Mouse (Mus musculus): ENCODE data around the gene Prmt8. TPM values are rescaled to one million over a fixed set of nuclear protein-coding genes. Genes with fewer than 3 reads are reported as not detected.

The Prmt8 gene
- total RNA-seq, 2 experiments from 2014 or later, result 72.7 to 85.8 TPM

DNA sequence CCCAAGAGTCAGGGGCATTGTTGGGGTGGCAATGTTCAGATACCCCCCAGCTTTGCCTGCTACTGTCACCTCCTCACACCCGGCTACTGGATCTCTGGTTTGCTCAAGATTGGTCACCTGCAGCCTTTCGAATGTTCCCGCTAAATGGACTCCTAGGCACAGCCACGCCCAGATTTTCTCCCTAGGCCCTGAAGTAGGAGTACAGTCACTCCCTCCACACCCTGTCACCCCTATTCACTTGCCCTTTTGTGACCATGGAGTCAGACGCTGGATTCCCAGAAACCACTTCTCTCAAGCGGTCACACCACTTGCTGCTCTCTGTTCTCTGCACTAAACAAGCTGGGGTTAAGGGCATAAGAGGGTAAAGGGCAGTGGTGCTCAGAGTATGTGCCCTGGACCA, 28.1 kb downstream of the Prmt8 start:
- DNase-seq (ENCODE audit: low spot score in 2 of 2), result no peak

DNA sequence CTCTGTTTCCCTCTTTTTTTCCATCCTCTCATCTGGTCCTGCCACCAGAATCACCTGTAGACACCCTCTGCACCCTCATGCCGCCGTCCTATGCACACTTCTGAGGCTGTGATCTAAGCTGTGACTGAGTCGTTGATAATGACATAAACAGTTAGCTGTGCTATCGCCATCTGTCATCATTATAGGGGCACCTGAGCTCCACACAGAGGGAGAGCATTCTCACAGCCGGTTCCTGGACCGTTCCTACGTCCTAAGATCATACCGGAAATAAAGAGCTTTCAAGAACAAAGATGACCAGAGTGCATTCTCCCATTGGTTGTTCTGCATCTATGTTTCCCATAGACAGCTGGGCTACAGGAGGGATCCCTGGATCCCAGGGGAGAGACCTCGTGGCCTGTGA, 28.6 kb downstream of the Prmt8 start:
- no peak for DNase-seq (ENCODE audit: low spot score in 2 of 2)

DNA sequence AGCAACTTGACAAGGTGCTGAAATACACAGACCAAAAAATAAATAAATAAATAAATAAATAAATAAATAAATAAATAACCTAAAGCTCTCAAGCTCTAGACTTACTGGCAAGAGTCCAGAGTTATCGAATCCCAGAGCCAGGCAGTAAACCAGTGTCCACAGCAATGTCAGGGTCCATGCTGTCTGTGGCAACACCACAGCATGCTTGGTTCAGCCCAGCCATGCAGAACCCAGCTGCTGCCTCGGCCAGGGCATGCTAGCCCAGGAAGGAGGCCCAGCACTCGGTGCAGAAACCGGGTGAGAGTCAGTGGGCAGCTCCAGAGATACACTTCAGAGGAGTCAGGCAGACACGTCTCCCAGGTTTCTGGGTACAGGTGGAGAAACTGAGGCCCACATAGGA, 29.4 kb downstream of the Prmt8 start:
- DNase-seq (ENCODE audit: low spot score in 2 of 2), result no peak

DNA sequence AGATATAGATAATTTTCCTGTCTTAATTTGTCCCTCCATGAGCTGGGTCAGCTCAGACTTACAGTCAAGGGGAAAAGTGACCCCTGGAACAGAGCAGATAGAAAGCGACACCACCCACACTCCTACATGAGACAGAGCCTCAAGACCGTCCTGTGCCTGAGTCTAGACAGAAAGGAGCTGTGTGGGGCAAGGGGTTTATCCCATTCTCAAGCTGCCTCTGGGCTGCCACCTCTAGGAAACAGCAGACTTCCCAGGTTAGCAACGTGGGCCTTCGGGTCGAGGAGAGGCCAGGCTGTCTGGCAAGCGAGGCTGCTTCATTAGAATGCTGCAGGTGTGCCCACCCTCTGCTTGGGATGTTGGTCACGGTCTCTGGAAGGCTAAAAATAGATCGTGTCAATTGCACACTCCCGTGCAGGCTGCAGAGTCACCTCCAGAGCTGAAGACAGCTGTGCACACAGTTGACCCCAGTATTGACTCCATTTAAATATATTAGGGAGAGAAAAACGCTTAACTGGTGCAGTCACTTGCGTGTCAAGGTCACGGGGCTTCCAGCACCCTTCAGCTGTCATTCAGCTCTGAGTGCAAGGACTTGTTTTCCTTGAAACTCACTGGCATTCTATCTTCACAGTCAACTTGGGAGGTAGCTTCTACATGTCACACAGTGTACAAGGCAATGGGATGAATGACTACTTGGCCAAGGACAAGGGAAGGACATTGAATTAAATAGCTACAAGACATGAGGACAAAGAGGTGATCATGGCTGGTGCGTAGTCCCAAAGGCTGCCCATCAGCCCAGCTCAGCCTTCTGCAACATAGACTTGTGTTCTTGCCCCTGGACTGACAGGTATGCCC, 33.9 kb downstream of the Prmt8 start:
- DNase-seq (ENCODE audit: low spot score in 2 of 2), result no peak

DNA sequence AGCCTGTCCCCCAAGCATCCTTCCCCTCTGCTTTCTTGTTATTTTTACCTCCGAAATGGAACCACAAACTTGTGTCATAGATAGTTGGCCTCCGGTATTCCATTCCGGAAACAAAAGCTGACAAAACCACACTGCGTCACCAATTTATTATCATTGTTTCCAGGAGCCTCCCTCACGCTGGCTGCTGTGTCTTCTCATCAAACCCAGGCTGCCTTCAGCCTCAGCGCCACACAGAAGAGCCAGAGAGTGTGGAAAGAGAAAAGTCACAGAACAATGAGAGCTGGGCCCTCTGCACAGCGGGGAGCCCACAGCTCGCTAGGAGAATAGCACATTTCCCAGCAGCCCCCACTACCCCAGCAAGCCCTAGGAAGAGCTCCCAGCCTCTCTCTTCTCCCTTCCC, 46.1 kb downstream of the Prmt8 start:
- DNase-seq (ENCODE audit: low spot score in 2 of 2), result no peak

DNA sequence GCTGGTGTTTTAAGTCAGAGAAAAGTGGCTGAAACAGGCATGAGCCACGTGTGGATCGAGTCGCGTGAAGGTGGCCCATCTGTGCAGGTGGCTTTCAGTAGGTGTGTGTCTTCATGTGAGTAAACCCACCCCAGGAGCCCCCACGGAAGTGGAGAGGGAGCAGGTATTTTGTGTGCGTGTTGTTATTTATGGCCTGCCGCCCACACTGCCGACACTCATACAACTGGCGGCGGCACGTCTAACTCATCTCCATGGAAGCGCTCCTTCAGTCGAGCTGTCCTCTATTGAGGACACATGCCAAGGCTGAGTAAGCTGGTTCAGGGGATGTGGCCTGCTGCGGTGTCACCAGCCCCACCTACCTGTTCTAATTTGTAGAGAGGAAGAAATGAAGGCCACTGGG, 49.4 kb downstream of the Prmt8 start:
- peak in 1 of 2 experiments; percentile 58 for DNase-seq (ENCODE audit: low spot score in 2 of 2)

DNA sequence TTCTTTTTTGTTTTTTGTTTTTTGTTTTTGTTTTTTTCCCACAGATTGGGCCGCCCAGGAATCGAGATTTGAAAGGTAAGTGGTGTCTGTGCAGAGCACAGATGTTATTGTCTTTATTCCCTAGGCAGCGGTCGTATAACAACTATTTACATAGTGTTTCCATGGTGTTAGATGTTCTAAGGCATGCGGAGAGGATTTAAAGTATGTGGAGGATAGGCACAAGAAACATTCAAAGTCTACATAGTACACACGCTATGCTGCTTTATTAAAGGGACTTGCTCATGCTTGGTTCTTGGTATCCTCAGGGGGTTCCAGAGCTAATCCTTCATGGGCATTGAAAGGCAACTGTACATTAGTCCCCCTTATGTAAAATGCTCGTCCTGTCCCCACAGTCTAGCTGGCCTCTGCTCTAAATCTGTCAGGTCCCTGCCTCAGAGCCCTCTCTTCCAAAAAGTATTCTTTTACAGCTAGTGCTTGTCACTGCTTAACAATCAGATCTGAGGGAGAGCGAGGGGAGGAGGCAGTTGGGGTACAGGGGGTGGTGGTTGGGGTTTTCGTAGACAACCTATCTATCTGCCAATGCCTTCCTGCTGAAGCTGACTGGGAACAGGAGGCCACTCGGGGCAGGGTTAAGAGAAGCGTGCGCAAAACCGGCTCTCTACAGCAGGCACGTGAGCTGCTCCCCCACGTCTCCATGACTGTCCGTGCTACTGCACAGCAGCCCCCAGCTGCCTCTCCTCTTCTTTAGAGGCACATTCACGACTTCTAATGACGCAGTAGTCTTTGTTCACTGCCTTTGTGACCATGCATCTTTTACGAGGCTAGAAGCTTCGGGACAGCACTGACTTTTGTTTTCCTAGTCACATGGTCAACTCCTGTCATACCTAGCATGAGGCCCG, 51.8 kb downstream of the Prmt8 start:
- no peak for DNase-seq (ENCODE audit: low spot score in 2 of 2)

DNA sequence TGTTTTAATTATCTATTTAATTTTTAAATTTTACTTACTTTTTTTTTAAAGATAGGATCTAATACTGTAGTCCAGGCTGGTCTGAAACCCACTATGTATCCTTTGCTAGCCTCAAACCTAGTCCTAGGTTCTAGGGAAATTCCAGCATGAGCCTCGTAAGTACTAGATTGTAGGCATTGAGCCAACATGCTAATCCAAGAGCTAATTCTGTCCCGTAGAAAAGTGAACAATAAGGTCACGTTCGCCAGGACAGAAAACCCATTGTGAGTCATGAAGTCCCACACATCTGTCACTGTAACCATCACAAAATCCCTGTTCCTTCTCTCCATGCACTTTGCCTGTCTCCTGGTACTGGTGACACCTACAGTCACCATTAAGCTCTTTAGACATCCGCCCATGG, 53.8 kb downstream of the Prmt8 start:
- no peak for DNase-seq (ENCODE audit: low spot score in 2 of 2)

DNA sequence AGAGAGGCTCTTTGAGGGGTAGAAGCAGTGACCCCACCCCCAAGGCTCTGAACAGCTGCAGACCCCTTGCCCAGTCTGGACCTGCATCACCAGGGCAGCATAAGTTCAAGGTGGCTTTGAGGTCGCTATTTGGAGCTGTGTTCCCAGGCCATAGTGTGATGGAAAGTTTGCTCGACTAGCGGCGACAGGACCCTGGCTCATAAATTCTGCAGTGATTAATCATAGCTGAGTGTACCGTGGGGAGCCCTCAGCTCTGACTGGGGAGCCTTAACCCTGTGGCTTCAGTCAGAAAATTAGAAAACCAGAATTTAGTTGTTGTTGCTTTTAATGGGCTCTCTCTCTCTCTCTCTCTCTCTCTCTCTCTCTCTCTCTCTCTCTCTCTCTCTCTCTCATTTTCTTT, 54.4 kb downstream of the Prmt8 start:
- no peak for DNase-seq (ENCODE audit: low spot score in 2 of 2)

DNA sequence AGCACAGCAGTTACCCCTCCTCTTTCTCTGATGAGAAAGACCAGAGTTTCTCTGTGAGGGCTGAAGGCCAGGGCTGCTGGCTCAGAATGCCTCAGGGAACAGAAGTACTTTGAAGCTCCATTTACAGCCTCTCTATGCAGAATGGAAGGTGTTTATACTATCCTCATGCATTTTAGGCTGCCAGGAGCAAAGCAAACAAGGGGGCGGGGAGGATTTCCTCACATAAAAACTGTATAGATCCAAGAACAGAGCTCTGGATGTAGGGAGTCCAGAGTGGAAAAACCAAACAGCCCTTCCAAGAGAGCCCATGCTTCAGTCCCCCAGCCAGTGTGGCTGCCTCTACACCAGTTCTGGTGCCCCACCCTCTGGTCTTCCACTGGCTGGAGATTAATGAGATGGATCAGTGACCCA, 61.0 kb downstream of the Prmt8 start:
- no peak for DNase-seq (ENCODE audit: low spot score in 2 of 2)

DNA sequence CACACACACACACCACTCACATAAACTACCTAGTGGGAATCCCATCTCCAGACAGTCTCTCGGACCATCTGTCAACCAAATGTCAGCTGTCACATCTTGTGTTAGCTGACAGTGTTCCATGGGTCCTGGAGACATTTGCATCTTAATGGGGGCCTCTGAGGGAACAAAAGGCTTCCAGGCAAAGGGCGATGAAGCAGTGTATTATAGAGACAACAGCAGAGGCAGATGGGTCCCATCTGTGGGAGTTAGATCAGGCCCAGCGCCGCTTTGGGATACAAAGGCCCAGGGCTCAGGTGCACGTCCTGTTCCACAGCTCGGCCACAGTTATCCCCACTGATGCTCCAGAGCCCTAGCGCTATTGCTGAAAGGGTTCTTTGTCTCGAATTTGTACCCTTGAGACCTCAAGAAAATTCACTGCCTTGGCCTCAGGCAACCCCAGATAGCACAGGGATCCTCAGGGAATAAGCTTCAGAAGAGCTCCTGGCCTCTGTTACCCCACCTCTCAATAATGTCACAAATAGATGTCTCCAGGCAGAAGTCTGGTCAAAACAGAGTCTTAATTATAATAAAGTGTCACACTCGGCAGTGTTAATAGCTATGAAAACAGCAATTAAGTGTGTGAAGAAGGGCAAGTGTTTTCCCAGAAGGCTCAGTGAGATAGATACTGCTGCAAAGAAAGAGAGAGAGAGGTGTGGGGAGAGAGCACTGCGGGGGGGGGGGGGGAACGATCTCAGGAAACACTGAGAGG, 68.1 kb downstream of the Prmt8 start:
- no peak for DNase-seq (ENCODE audit: low spot score in 2 of 2)

DNA sequence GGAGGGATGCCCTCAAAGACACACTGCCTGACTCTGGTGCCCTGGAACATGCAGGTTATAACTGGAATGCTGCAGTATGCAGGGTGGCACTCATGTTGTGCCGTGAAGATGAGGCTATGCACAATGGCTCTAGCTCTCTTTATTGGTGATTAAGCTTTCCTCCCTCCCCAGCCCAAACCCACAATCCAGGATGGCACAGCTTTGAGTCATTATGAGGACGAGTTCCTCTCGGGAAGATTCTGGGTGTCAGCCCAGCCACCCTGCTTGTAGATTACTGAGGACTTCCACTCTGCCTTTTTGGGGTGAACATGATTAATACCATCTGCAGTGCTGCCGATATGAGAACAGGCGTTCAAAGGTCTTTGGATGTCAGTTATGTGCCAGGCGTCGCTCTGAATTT, 75.6 kb downstream of the Prmt8 start:
- DNase-seq (ENCODE audit: low spot score in 2 of 2), result no peak

DNA sequence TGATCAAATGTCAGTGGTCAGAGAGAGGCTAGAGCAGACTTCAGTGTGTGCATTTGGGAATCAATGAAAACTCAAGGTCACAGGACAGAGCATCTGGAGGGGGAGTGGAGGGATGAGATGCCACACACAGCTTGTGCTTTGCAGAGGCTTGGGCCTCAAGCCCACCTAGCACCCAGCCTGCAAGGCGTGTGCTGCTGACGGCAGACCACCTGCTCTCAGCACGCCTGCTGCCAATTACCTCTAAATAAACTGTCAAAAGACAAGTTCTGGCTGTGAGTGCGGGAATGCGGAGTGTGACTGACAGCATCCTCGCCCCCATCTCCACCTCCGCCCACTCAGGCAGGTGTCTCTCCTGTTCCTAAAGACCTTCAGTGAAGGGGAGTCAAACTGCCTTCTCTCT, 77.0 kb downstream of the Prmt8 start:
- no peak for DNase-seq (ENCODE audit: low spot score in 2 of 2)

DNA sequence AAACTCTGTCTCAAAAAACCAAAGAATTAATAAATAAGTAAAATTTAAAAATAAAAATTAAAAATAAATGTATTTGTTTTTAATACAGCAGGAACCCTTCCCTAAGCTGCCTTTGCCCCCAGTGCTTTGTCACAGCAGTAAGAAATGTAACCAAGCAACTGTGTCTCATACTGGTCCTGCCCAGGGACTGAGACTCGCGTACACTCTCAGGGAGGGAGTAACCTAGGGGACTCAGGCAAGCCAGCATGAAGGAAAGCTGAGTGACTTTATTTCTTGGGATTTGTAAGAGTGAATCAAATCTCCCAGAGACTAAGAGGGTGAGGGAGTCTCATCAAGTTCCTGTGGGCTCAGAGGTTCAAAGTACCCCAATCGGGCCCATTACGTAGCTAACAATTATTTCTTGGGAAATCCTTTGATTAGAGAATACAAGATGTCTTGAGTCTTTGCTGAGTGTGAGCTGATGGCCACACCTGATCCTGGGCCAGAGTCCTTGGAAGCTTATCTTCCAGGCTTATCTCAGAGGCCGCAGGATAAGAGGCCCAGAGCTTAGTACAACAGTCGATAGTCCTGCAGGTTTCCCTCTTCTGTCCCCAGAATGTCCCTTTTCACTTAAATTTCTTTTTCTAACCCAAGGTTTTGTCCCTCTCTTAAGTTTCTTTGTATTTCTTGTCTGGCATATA, 82.0 kb downstream of the Prmt8 start:
- DNase-seq (ENCODE audit: low spot score in 2 of 2), result no peak

DNA sequence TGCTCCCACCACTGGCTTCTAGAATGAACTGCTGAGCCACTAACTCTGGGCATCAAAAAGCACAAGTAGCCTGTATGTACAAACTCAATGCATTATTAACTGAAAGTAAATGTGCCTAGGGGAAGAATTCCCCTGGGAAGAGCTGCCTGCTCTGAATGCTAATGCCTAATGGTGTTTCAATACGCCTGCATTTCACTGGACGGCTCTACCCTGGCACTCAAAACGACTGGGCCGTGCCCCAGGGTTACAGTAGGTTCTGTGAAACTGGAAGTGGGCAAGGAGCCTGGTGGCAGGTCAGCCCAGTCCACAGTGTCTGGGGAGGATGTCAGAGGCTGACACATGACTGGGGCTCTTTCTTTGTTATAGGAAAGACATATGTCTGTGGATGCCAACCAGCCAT, 84.3 kb downstream of the Prmt8 start:
- DNase-seq (ENCODE audit: low spot score in 2 of 2), result no peak

DNA sequence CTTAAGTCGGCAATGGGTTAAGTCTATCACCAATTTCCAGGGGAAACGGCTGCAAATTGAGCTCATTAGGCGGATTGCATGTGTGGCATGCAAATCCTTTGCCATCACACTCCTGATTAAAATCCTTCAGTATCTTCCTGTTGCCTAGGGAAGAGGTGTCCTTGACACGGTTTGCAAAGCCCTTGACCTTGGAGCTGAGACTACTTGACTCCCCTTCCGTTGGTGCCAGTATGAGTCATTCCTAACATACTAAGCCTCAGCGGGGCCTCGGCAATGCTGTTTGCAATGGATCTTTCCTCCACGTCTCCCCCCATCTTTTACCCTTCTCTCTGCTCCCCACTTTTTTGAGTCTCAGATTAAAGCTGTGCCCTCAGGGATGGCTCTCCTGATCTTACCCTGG, 85.7 kb downstream of the Prmt8 start:
- DNase-seq (ENCODE audit: low spot score in 2 of 2), result no peak

DNA sequence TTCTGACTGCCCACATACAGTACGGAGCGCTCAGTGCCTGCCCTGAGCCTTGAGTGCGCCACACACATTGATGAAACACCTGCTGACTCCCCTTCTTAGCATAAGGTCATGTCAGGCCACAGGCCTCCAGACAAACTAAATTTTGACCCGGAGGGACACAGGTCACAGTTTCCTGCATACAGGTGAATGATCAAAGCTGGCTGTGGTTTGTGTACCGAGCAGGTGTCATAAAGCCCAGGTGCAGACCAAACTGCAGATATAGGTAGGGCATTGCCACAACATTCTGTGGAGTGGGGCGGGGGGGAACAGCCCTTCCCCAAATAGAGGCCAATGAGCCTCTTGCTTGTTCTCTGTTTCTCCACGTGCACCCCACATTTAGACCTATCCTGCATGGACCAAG, 88.5 kb downstream of the Prmt8 start:
- no peak for DNase-seq (ENCODE audit: low spot score in 2 of 2)

DNA sequence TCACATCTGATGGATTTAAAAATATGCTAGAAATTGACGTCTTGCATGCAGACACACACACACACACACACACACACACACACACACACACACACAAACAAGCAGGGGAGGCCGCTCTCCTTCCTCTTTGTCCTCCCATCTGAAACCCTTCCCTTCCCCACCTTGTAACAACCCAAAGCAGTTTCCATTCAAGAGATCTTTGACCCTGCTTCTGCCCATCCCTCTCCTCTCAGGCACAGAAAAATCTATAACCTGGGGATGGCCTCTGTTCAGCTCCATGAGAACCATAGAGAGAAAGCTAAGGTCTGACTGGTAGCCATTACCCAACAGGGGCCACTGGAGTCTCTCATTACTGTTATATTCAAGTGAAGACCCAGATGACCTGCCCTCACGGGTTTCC, 90.3 kb downstream of the Prmt8 start:
- no peak for DNase-seq (ENCODE audit: low spot score in 2 of 2)

DNA sequence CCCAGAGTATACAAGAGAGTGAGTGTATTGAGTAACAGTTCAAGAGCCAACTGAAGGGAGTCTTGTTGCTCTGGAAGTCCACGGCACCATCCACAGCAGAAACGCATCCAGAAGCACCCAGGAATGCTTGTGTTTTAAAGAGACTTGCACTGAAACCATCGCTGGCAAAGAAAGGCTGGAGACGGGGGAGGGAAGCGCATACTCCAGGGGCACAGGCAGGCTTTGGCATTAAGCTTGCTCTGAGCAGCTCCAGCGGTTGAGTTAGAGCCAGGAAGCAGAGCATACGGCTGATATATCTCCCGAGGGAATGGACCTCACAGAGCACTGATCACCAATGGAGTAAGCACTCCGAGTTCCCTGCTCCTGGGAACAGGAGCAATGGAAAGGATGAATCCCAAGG, 91.0 kb downstream of the Prmt8 start:
- no peak for DNase-seq (ENCODE audit: low spot score in 2 of 2)

DNA sequence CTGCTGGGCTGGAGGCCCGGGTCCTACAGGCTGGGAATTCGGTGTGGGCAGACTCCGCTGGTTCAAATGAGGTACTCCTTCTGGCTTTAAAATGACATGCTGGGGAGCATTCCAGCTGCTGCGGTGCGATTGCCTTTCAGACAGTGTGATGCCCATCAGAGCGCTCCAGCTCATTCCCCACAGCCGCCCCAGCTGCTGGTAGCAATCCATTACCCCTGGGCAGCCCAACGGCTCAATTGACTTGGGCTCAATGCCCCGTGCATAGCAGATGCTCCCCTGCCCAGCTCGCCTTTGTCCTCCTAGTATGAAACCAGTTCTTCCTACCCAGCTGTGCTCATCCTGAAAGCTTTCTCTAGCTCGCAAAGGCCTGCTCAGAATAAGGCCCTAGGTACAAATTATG, 92.4 kb downstream of the Prmt8 start:
- no peak for DNase-seq (ENCODE audit: low spot score in 2 of 2)

DNA sequence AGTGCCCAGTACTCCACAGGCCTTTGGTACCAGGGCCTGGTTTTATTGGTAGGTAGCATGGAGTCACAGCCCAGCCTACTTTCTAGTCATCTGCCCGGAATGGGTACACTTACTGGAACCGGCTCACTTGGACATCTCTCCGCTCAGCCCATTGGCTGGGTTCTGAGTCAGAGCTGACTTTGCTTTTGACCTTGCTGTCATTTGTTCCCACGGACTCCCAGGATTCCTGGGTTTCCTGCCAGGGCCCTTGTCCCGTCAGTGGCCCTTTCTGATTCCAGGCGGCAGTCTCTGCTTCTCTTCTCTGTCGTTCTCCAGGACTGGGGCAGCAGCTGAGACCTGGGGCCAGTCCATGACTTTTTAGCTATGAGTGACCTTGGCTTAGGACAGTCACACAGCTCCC, 97.2 kb downstream of the Prmt8 start:
- DNase-seq (ENCODE audit: low spot score in 2 of 2), result no peak
